Mouse (Mus musculus): ENCODE results near the gene Fgd5. TPM values are rescaled to one million over a fixed set of nuclear protein-coding genes. Genes with fewer than 3 reads are reported as not detected.

Fgd5 gene
- total and polyA plus RNA-seq, 3 experiments, result 0.03 TPM; not detected in 2

GRCm38 (mm10) chr6:92013620-92014019 is 34.9 kb downstream of the Fgd5 start:
- TF ChIP-seq TCF12 (IDR thresholded peaks at IDR 0.05; ENCODE audit: low read depth, low read length), result no peak
- TF ChIP-seq CTCF (IDR thresholded peaks at IDR 0.05 in 2 of 3, conservative IDR thresholded peaks at IDR 0.05 in 1 of 3; ENCODE audit: control insufficient read depth in 1 of 3, insufficient read depth in 1 of 3, low read depth in 2 of 3, low read length in 3 of 3, poor library complexity in 1 of 3, severe bottlenecking in 1 of 3), result no peak
- no peak for TF ChIP-seq MXI1 (IDR thresholded peaks at IDR 0.05; ENCODE audit: low read depth, low read length)
- no peak for TF ChIP-seq BHLHE40 (IDR thresholded peaks at IDR 0.05; ENCODE audit: borderline replicate concordance, low read depth, low read length)
- no peak for TF ChIP-seq ZNF384 (IDR thresholded peaks at IDR 0.05; ENCODE audit: low read depth, low read length)
- no peak for TF ChIP-seq ZC3H11A (IDR thresholded peaks at IDR 0.05; ENCODE audit: low read depth, low read length)
- TF ChIP-seq E2F4 (IDR thresholded peaks at IDR 0.05; ENCODE audit: borderline replicate concordance, low read depth, low read length), result no peak
- TF ChIP-seq TAL1 (IDR thresholded peaks at IDR 0.05; ENCODE audit: low read length), result no peak
- TF ChIP-seq ETS1 (IDR thresholded peaks at IDR 0.05; ENCODE audit: low read depth, low read length), result no peak
- no peak for TF ChIP-seq POLR2AphosphoS5 (IDR thresholded peaks at IDR 0.05; ENCODE audit: borderline replicate concordance, low read depth, low read length)
- TF ChIP-seq MAFK (IDR thresholded peaks at IDR 0.05; ENCODE audit: borderline replicate concordance, low read depth, low read length), result no peak
- TF ChIP-seq HCFC1 (IDR thresholded peaks at IDR 0.05; ENCODE audit: low read depth, low read length), result no peak
- TF ChIP-seq POLR2A (IDR thresholded peaks at IDR 0.05; ENCODE audit: control insufficient read depth in 1 of 2, insufficient read depth in 1 of 2, low read depth in 1 of 2, low read length in 2 of 2, poor library complexity in 1 of 2), result no peak
- no peaks in the 10 kb centered on the region for H3K79me2 ChIP-seq (ENCODE audit: control insufficient read depth, insufficient read depth, low read length, poor library complexity)
- H3K27ac ChIP-seq (ENCODE audit: control insufficient read depth, low read depth, low read length), result no peak overlapping the region
- H3K4me3 ChIP-seq (ENCODE audit: control insufficient read depth in 1 of 2, insufficient read depth in 1 of 2, low read depth in 2 of 2, low read length in 2 of 2), result no peak overlapping the region
- H3K36me3 ChIP-seq (ENCODE audit: control insufficient read depth in 1 of 2, insufficient read depth in 2 of 2, low read length in 2 of 2), result no peaks in the 10 kb centered on the region
- H3K4me1 ChIP-seq (ENCODE audit: control insufficient read depth in 1 of 2, insufficient read depth in 2 of 2, low read length in 2 of 2), result no peaks in the 10 kb centered on the region
- DNase-seq (ENCODE audit: low read depth, low spot score), result no peak
- H3K27me3 ChIP-seq (ENCODE audit: control insufficient read depth in 1 of 2, insufficient read depth in 2 of 2, low read length in 2 of 2), result peaks cover 0 to 1% of the 10 kb centered on the region in 2 experiments; a peak in 2 of 4 replicates
- no peaks in the 10 kb centered on the region for H3K9me3 ChIP-seq (replicated peaks; ENCODE audit: insufficient read depth, low read length)
- H3K9ac ChIP-seq (ENCODE audit: control insufficient read depth, low read depth, low read length, poor library complexity, severe bottlenecking), result no peak overlapping the region

- Histone ChIP-seq H3K4me3 (ENCODE audit: control insufficient read depth in 1 of 2, insufficient read depth in 1 of 2, low read depth in 2 of 2, low read length in 2 of 2) (no peak overlapping the region), H3K4me1 (ENCODE audit: control insufficient read depth in 1 of 2, insufficient read depth in 2 of 2, low read length in 2 of 2) (no peaks in the 10 kb centered on the region), H3K9me3 (replicated peaks; ENCODE audit: insufficient read depth, low read length) (no peaks in the 10 kb centered on the region), H3K36me3 (ENCODE audit: control insufficient read depth in 1 of 2, insufficient read depth in 2 of 2, low read length in 2 of 2) (no peaks in the 10 kb centered on the region), H3K27ac (ENCODE audit: control insufficient read depth, low read depth, low read length) (no peak overlapping the region), H3K79me2 (ENCODE audit: control insufficient read depth, insufficient read depth, low read length, poor library complexity) (no peaks in the 10 kb centered on the region), H3K9ac (ENCODE audit: control insufficient read depth, low read depth, low read length, poor library complexity, severe bottlenecking) (no peak overlapping the region), H3K27me3 (ENCODE audit: control insufficient read depth in 1 of 2, insufficient read depth in 2 of 2, low read length in 2 of 2) (peaks cover 0 to 1% of the 10 kb centered on the region in 2 experiments; a peak in 2 of 4 replicates)
- no peak for DNase-seq (ENCODE audit: low read depth, low spot score)
- TF ChIP-seq CTCF (IDR thresholded peaks at IDR 0.05 in 2 of 3, conservative IDR thresholded peaks at IDR 0.05 in 1 of 3; ENCODE audit: control insufficient read depth in 1 of 3, insufficient read depth in 1 of 3, low read depth in 2 of 3, low read length in 3 of 3, poor library complexity in 1 of 3, severe bottlenecking in 1 of 3) (no peak), MEF2A (IDR thresholded peaks at IDR 0.05; ENCODE audit: extremely low read depth, insufficient replicate concordance, low read depth, low read length, poor library complexity, severe bottlenecking) (no peak), BHLHE40 (IDR thresholded peaks at IDR 0.05; ENCODE audit: borderline replicate concordance, low read depth, low read length) (no peak)
Measured at GRCm38 (mm10) chr6:92014936-92015335, 36.3 kb downstream of the Fgd5 start.
